20 mouse cellular contexts compared by ENCODE assay signal in genomic region chr9:35431396-35431795, GRCm38 (mm10). TPM values are rescaled to one million over a fixed set of nuclear protein-coding genes. Genes with fewer than 3 reads are reported as not detected.
A peak's percentile ranks its signal among the peaks of the same experiment; 100 is the strongest.
DNase-seq lines count a peak whose midpoint lies in the region; ATAC-seq and TF ChIP-seq lines count a peak whose summit lies in the region.
"Had no signal": no experiment of that assay in that cellular context is flagged by ENCODE, and none has a peak within 500 bp of the region (broad histone marks: within the 10 kb centered on the region; RNA-seq: fewer than 3 reads in every experiment).

No protein-coding gene starts in this region.

- no peak for TF ChIP-seq POLR2A in brain, embryonic 14.5 days (IDR thresholded peaks at IDR 0.05; ENCODE audit: borderline replicate concordance, extremely low read depth, insufficient read depth, insufficient read length, poor library complexity, severe bottlenecking)

- no peaks in the 10 kb centered on the region for H3K27me3 ChIP-seq in forebrain, embryonic 15.5 days
- no peaks in the 10 kb centered on the region for H3K27me3 ChIP-seq in forebrain, embryonic 11.5 days (ENCODE audit: control insufficient read depth, insufficient read depth, low read length)
- H3K27me3 ChIP-seq in midbrain, embryonic 13.5 days = peaks cover 3% of the 10 kb centered on the region
- no peaks in the 10 kb centered on the region for H3K27me3 ChIP-seq in midbrain, embryonic 15.5 days (replicated peaks)
- H3K27me3 ChIP-seq: embryonic facial prominence, embryonic 15.5 days; hindbrain, embryonic 12.5 days; Patski had no signal

- WGBS in forebrain, embryonic 15.5 days = 46% methylated on average over 6 of the region's 6 CpGs
- 80% methylated on average over 6 of the region's 6 CpGs for WGBS in forebrain, embryonic 11.5 days
- 77% methylated on average over 6 of the region's 6 CpGs for WGBS in midbrain, embryonic 13.5 days
- WGBS in midbrain, embryonic 15.5 days = 76% methylated on average over 6 of the region's 6 CpGs

- no peak overlapping the region for H3K4me3 ChIP-seq in forebrain, embryonic 15.5 days
- H3K4me3 ChIP-seq in forebrain, embryonic 11.5 days (ENCODE audit: low read depth, low read length) = no peak overlapping the region
- H3K4me3 ChIP-seq in midbrain, embryonic 13.5 days (replicated peaks) = no peak overlapping the region
- H3K4me3 ChIP-seq in midbrain, embryonic 15.5 days = no peak overlapping the region
- H3K4me3 ChIP-seq: embryonic facial prominence, embryonic 15.5 days; erythroblast, embryonic 14.5 days; heart, embryonic 10.5 days; hindbrain, embryonic 12.5 days had no signal

- TF ChIP-seq CTCF in brain, embryonic 14.5 days (IDR thresholded peaks at IDR 0.05; ENCODE audit: borderline replicate concordance, extremely low read depth, insufficient read depth, insufficient read length) = no peak

- H3K4me1 ChIP-seq in forebrain, embryonic 15.5 days = peaks cover 72% of the 10 kb centered on the region
- H3K4me1 ChIP-seq in forebrain, embryonic 11.5 days (replicated peaks; ENCODE audit: control insufficient read depth, insufficient read depth, low read length) = 0 out of 2 replicates have a peak, but pooled peaks cover 9% of the 10 kb centered on the region
- peaks cover 71% of the 10 kb centered on the region for H3K4me1 ChIP-seq in midbrain, embryonic 13.5 days (replicated peaks)
- H3K4me1 ChIP-seq in midbrain, embryonic 15.5 days = peaks cover 18% of the 10 kb centered on the region

- H3K27ac ChIP-seq in forebrain, embryonic 15.5 days (replicated peaks) = peak overlapping the region; percentile 36
- H3K27ac ChIP-seq in forebrain, embryonic 11.5 days (ENCODE audit: low read depth, low read length) = no peak overlapping the region
- H3K27ac ChIP-seq in midbrain, embryonic 13.5 days = no peak overlapping the region
- H3K27ac ChIP-seq in midbrain, embryonic 15.5 days = no peak overlapping the region
- H3K27ac ChIP-seq: embryonic facial prominence, embryonic 15.5 days; heart, embryonic 10.5 days; hindbrain, embryonic 12.5 days; hindbrain, postnatal 0 days had no signal

- no peak for DNase-seq in forebrain, embryonic 11.5 days (ENCODE audit: low spot score)
- DNase-seq in brain, embryonic 14.5 days (ENCODE audit: low read depth) = peak; percentile 78
- DNase-seq in heart, adult 18-20 months = no peak
- DNase-seq: adrenal gland, postnatal 25 days; cerebellum, adult 2 months; cerebellum, postnatal 10 days; gastrocnemius, postnatal 36 days; heart, postnatal 10 days; heart, postnatal 4 days; kidney, adult 11 months had no signal

- no peaks in the 10 kb centered on the region for H3K36me3 ChIP-seq in forebrain, embryonic 15.5 days
- no peaks in the 10 kb centered on the region for H3K36me3 ChIP-seq in forebrain, embryonic 11.5 days (ENCODE audit: control insufficient read depth, insufficient read depth, low read length)
- H3K36me3 ChIP-seq in midbrain, embryonic 13.5 days = 0 out of 2 replicates have a peak, but pooled peaks cover 3% of the 10 kb centered on the region
- no peaks in the 10 kb centered on the region for H3K36me3 ChIP-seq in midbrain, embryonic 15.5 days (replicated peaks)
- H3K36me3 ChIP-seq: embryonic facial prominence, embryonic 15.5 days; heart, embryonic 10.5 days; hindbrain, embryonic 12.5 days had no signal

- 0 out of 2 replicates have a peak, but pooled peaks have one; percentile 26 for ATAC-seq in forebrain, embryonic 15.5 days (replicated peaks)
- ATAC-seq in forebrain, embryonic 11.5 days (replicated peaks; ENCODE audit: low FRiP score) = no peak
- no peak for ATAC-seq in midbrain, embryonic 13.5 days
- no peak for ATAC-seq in midbrain, embryonic 15.5 days (replicated peaks)
- no peak for ATAC-seq in frontal cortex, adult (ENCODE audit: low TSS enrichment)

- no peak overlapping the region for H3K4me2 ChIP-seq in forebrain, embryonic 15.5 days (replicated peaks)
- H3K4me2 ChIP-seq in forebrain, embryonic 11.5 days (ENCODE audit: low read depth, low read length, severe bottlenecking) = no peak overlapping the region
- H3K4me2 ChIP-seq in midbrain, embryonic 13.5 days (replicated peaks) = 0 out of 2 replicates have a peak overlapping the region, but pooled peaks have one; percentile 3
- H3K4me2 ChIP-seq in midbrain, embryonic 15.5 days = no peak overlapping the region
- H3K4me2 ChIP-seq: embryonic facial prominence, embryonic 15.5 days; hindbrain, embryonic 12.5 days had no signal

- no peaks in the 10 kb centered on the region for H3K9me3 ChIP-seq in forebrain, embryonic 15.5 days
- H3K9me3 ChIP-seq in forebrain, embryonic 11.5 days (ENCODE audit: control insufficient read depth, low read length) = no peaks in the 10 kb centered on the region
- no peaks in the 10 kb centered on the region for H3K9me3 ChIP-seq in midbrain, embryonic 13.5 days
- no peaks in the 10 kb centered on the region for H3K9me3 ChIP-seq in midbrain, embryonic 15.5 days
- H3K9me3 ChIP-seq: embryonic facial prominence, embryonic 15.5 days; heart, embryonic 10.5 days; hindbrain, embryonic 12.5 days had no signal

- H3K9ac ChIP-seq in forebrain, embryonic 15.5 days (replicated peaks) = no peak overlapping the region
- H3K9ac ChIP-seq in forebrain, embryonic 11.5 days (ENCODE audit: low read length) = no peak overlapping the region
- no peak overlapping the region for H3K9ac ChIP-seq in midbrain, embryonic 13.5 days (replicated peaks)
- no peak overlapping the region for H3K9ac ChIP-seq in midbrain, embryonic 15.5 days
- H3K9ac ChIP-seq: embryonic facial prominence, embryonic 15.5 days; hindbrain, embryonic 12.5 days had no signal

RNA-seq across cellular contexts. Expression of gene Cdon, which starts 10.5 kb away (rescaled TPM):
- 15.0 and 18.2 TPM in 2 replicates for polyA plus RNA-seq in forebrain, embryonic 15.5 days (2015; fragmentation: Nextera tagmentation; extraction: Ambion mirVana)
- 16.4 and 17.2 TPM in 2 replicates for polyA plus RNA-seq in forebrain, embryonic 11.5 days (2014; fragmentation: Nextera tagmentation; extraction: Ambion mirVana)
- 9.2 and 10.7 TPM in 2 replicates for polyA plus RNA-seq in midbrain, embryonic 13.5 days (2015; fragmentation: Nextera tagmentation; extraction: Ambion mirVana)
- 4.0 and 6.2 TPM in 2 replicates for polyA plus RNA-seq in midbrain, embryonic 15.5 days (2015; fragmentation: Nextera tagmentation; extraction: Ambion mirVana)
- 22.4 and 31.5 TPM in 2 replicates for polyA plus RNA-seq in brain, embryonic 14.5 days (2012; rRNA removed)
- 1 to 10 TPM; 9.0 to 9.2 TPM for total RNA-seq in heart, adult 18-20 months (2021)
- polyA plus RNA-seq: erythroblast, embryonic 14.5 days had no signal
